Mouse (Mus musculus): ENCODE results near the gene Megf6.

GRCm38 (mm10) chr4:154144712-154145111, 25.8 kb upstream of the Megf6 start:
- 0 out of 2 replicates have a peak, but pooled peaks have one; percentile 10 for TF ChIP-seq CTCF (IDR thresholded peaks at IDR 0.05; ENCODE audit: low read depth)
- TF ChIP-seq EP300 (optimal IDR thresholded peaks at IDR 0.05), result no peak
